Mouse (Mus musculus) brain, embryonic 18.5 days (tissue): ENCODE data around the gene Upk3a.
A peak's percentile ranks its signal among the peaks of the same experiment; 100 is the strongest.

Experiments
- DNase-seq: peaks from one replicate; pipeline ENCODE4 v3.0.0-alpha.2; 2012; ENCODE audit warnings: low read depth, low spot score

The Upk3a gene

DNA sequence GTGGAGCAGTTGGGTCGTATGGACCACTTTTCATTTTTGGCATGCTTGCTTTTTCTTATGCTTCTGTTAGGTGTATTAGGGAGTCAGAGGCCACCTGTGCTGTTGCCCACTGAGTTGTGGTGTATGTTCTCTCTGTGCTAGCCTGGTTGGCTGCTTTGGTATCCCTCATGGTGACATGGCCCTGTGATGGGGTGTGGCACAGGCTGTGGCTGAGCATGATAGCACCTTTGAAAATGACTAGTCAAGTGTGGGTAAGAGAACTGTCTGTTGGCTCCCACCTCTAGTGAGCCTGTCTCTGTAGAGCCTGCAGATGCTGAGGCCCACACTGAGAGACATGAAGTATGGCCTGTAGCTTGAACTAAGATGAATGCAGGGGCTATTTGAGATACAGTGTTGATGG is 32.8 kb downstream of the Upk3a start:
- DNase-seq: no peak

DNA sequence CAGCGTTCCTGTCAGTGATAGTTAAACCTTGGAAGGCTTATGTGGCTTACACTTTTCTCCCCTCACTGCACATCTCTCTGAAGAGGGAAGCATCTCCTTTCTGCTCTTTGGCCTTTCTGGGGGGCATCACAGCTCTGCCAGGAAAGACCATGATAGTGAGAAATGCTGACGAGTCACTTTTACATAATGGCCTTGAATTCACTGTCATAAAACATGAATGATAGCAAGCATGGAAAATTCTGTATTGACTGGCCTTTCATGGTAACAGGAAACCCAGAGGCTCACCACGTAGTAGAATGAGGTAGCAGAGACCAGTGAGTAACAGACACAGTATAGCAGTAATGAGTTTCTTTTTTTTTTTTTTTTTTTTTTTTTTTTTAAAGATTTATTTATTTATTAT is 37.2 kb downstream of the Upk3a start:
- no peak for DNase-seq

DNA sequence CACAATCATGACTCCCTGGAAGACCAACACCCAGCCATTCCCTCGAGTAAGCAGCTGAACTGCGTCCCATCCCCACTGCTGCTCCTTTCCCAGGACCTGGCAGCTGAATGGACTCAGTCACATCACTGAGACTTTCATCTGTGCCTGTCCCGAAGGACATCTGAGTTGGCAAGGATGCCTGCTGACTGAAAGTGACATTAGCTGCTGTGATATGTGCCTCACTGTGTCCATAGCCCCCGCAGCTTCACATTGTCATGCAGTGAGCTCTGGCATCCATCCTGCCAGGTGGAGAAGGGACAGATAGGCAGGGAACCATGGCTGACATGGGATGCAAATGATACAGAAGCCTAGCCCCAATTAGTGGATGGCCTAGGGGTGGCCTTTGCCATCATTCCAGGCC is 38.2 kb downstream of the Upk3a start:
- no peak for DNase-seq

DNA sequence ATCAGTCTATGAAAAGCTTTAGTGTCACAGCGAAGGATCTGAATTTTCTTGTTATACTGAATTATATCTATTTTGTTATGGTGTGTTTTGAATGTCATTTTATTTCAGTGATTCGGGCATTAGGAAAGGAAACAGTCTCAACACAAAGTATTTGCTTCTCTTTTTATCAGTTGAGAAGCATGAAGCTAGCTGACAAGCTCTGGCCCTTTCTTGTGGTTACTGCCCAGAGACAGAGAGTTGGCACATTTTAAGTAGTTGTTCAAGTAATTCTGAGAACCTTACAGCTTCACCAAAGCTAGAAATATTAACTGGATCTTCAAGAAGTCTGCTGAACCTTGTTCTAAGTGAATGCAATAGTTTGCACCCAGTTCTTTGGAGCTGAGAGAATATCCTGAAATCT is 46.5 kb downstream of the Upk3a start:
- DNase-seq: no peak

GRCm38 (mm10) chr15:85070561-85070960 is 53.6 kb downstream of the Upk3a start:
- peak; percentile 8 for DNase-seq
